Mouse (Mus musculus) intestine, embryonic 16.5 days (tissue): ENCODE results near the gene Map2k7. TPM values are rescaled to one million over a fixed set of nuclear protein-coding genes. Genes with fewer than 3 reads are reported as not detected.

ENCODE experiments used
- ATAC-seq: fragments of 200-750 bp; cut with Nextera tagmentation; 2 replicates; pipeline ENCODE4 v1.8.0; 2017; ENCODE audit warnings: moderate TSS enrichment, moderate library complexity
- H3K27ac ChIP-seq: fragments of 300-500 bp; sonication (generic); 2 replicates; pipeline ENCODE4 v1.5.1; 2014; ENCODE audit warnings: mild to moderate bottlenecking, low read length
- H3K27me3 ChIP-seq: fragments of 300-500 bp; sonication (generic); replicated peaks from 2 replicates; pipeline ENCODE4 v1.6.1; 2014; ENCODE audit warnings: low read length, control low read depth, mixed read lengths; ENCODE audit not compliant: control insufficient read depth, insufficient read depth
- H3K36me3 ChIP-seq: fragments of 300-500 bp; sonication (generic); 2 replicates; pipeline ENCODE4 v1.6.1; 2014; ENCODE audit warnings: low read length, control low read depth; ENCODE audit not compliant: control insufficient read depth, insufficient read depth
- H3K4me1 ChIP-seq: fragments of 300-500 bp; sonication (generic); 2 replicates; pipeline ENCODE4 v1.6.1; 2014; ENCODE audit warnings: low read length, control low read depth, mixed read lengths; ENCODE audit not compliant: control insufficient read depth, insufficient read depth
- H3K4me2 ChIP-seq: fragments of 300-500 bp; sonication (generic); 2 replicates; pipeline ENCODE4 v1.6.1; 2014; ENCODE audit warnings: low read depth, low read length, control low read depth
- H3K4me3 ChIP-seq: fragments of 300-500 bp; sonication (generic); 2 replicates; pipeline ENCODE4 v1.5.1; 2014; ENCODE audit warnings: mild to moderate bottlenecking, low read length
- H3K9ac ChIP-seq: fragments of 300-500 bp; sonication (generic); 2 replicates; pipeline ENCODE4 v1.6.1; 2014; ENCODE audit warnings: low read depth, low read length
- H3K9me3 ChIP-seq: fragments of 300-500 bp; sonication (generic); 2 replicates; pipeline ENCODE4 v1.6.1; 2016; ENCODE audit warnings: low read length, control low read depth; ENCODE audit not compliant: control insufficient read depth
- WGBS: fragments of 180-500 bp; shearing (Covaris S2); extraction: QIAGEN DNeasy Blood & Tissue Kit; methylation state at CpG from one replicate; pipeline ENCODE4 v1.1.7; 2014; 5-methylcytosine and 5-hydroxymethylcytosine counted together
- polyA plus RNA-seq: library from polyadenylated mRNA; unstranded; fragments of >200 nt; fragmentation: Nextera tagmentation; extraction: Ambion mirVana; gene quantifications from 2 replicates; pipeline ENCODE4 v1.2.1, GENCODE M21; 2015

Map2k7 gene
- polyA plus RNA-seq, 1 experiment from 2014 or later, result 18.8 TPM

GRCm38 (mm10) chr8:4206182-4207015, 32.1 kb upstream of the Map2k7 start:
- H3K4me3 ChIP-seq, result peak overlapping the region; percentile 23

GRCm38 (mm10) chr8:4207016-4207350, 31.6 kb upstream of the Map2k7 start:
- ATAC-seq, result peak; percentile 64
- Histone ChIP-seq H3K4me3 (peak overlapping the region; percentile 23; the same call in 1 of the 2 replicates), H3K27me3 (peaks cover 7% of the 10 kb centered on the region), H3K9ac (peak overlapping the region; percentile 58), H3K27ac (peak overlapping the region; percentile 82), H3K4me1 (peaks cover 28% of the 10 kb centered on the region), H3K36me3 (no peaks in the 10 kb centered on the region), H3K9me3 (peaks cover 3% of the 10 kb centered on the region; the same call in 1 of the 2 replicates), H3K4me2 (peak overlapping the region; percentile 45)
- WGBS, result 52% methylated on average over 2 of the region's 2 CpGs

More at GRCm38 (mm10) chr8:4206182-4207015, 32.1 kb upstream of the Map2k7 start:
- peaks cover 7% of the 10 kb centered on the region for H3K27me3 ChIP-seq
- H3K9me3 ChIP-seq, result peaks cover 3% of the 10 kb centered on the region; the same call in 1 of the 2 replicates
- peak overlapping the region; percentile 58 for H3K9ac ChIP-seq
- WGBS, result 23% methylated on average over 44 of the region's 44 CpGs
- H3K27ac ChIP-seq, result peak overlapping the region; percentile 82
- H3K4me1 ChIP-seq, result peaks cover 28% of the 10 kb centered on the region
- H3K4me2 ChIP-seq, result peak overlapping the region; percentile 45
- ATAC-seq, result peak; percentile 69
- no peaks in the 10 kb centered on the region for H3K36me3 ChIP-seq

DNA sequence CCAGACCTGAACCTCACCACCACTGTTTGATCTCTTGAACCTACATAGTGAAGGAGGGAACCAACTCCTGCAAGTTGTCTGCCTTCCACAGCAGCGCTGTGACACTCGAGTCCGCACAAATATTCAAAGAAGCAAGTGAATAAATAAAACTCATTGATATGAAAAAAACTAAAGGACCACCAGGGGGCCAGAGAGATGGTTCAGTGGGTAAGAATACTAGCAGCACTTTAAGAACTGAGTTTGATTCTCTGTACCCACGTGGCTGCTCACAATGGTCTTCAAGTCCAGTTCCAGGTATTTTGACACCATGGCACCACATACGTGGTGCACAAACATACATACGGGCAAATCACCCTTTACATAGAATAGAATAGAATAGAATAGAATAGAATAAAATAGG, 27.4 kb upstream of the Map2k7 start:
- H3K27me3 ChIP-seq, result peaks cover 5% of the 10 kb centered on the region; the same call in 1 of the 2 replicates
- peaks cover 3% of the 10 kb centered on the region; the same call in 1 of the 2 replicates for H3K9me3 ChIP-seq
- no peak for ATAC-seq
- no peak overlapping the region for H3K9ac ChIP-seq
- H3K27ac ChIP-seq, result no peak overlapping the region
- no peaks in the 10 kb centered on the region for H3K36me3 ChIP-seq
- H3K4me2 ChIP-seq, result no peak overlapping the region
- H3K4me1 ChIP-seq, result peaks cover 50% of the 10 kb centered on the region
- WGBS, result 79% methylated on average over 6 of the region's 6 CpGs
- H3K4me3 ChIP-seq, result no peak overlapping the region

- H3K4me1 ChIP-seq, result peaks cover 42% of the 10 kb centered on the region
- under 1% methylated on average over 25 of the region's 25 CpGs for WGBS
- peak; percentile 14 for ATAC-seq
- H3K9me3 ChIP-seq, result peaks cover 3% of the 10 kb centered on the region; the same call in 1 of the 2 replicates
- no peaks in the 10 kb centered on the region for H3K36me3 ChIP-seq
- H3K27me3 ChIP-seq, result peaks cover 10% of the 10 kb centered on the region; the same call in 1 of the 2 replicates
- peak overlapping the region; percentile 72 for H3K9ac ChIP-seq
- H3K4me2 ChIP-seq, result peak overlapping the region; percentile 98
- peak overlapping the region; percentile 58 for H3K4me3 ChIP-seq
- peak overlapping the region; percentile 83 for H3K27ac ChIP-seq
These were observed 25.7 kb upstream of the Map2k7 start for GRCm38 (mm10) chr8:4212809-4213209.

DNA sequence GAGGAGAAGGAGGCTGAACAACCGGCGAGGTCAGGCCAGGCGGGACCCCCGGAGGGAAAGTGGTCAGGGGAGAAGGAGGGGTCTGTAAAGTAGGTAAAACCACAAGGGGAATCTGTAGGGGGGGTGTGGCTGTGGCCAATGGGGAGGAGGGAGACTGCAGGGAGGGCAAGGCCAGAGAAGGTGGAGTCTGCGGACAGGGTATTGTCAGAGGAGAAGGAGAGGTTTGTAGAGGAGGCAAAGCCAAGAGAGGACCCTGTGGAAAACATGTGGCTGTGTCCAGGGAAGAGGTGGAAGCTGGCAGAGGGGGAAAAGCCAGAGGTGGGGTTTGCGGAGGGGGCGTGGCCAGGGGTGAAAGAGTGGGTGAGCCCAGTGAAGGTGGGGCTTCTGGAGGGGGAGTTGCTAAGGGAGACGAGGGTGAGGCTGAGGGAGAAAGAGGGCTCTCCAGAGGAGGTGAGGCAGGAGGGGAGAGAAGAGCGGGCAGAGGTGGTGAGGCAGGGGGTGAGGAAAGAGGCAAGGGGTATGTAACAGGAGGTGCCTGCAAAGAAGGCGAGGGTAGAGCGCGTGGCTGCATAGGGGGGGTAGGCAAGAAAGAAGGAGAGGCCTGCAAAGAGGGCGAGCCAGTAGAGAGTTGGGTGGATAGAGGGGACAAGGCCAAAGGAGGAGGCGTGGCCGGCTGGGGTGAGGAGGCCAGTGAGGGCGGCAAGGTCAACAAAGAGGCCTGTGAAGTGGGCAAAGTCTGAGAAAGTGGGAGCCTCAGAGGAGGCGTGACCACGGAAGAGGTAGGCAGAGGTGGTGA, 25.1 kb upstream of the Map2k7 start:
- H3K4me3 ChIP-seq, result peak overlapping the region; percentile 58
- peak overlapping the region; percentile 83 for H3K27ac ChIP-seq
- H3K9me3 ChIP-seq, result peaks cover 3% of the 10 kb centered on the region; the same call in 1 of the 2 replicates
- peaks cover 11% of the 10 kb centered on the region; the same call in 1 of the 2 replicates for H3K27me3 ChIP-seq
- H3K4me2 ChIP-seq, result peak overlapping the region; percentile 98
- 5% methylated on average over 18 of the region's 18 CpGs for WGBS
- peaks cover 42% of the 10 kb centered on the region for H3K4me1 ChIP-seq
- ATAC-seq, result peak; percentile 74
- H3K9ac ChIP-seq, result peak overlapping the region; percentile 72
- H3K36me3 ChIP-seq, result no peaks in the 10 kb centered on the region

GRCm38 (mm10) chr8:4214006-4214980, 24.2 kb upstream of the Map2k7 start:
- peak overlapping the region; percentile 72 for H3K9ac ChIP-seq
- peak overlapping the region; percentile 98 for H3K4me2 ChIP-seq
- peak overlapping the region; percentile 58 for H3K4me3 ChIP-seq
- H3K9me3 ChIP-seq, result peaks cover 2% of the 10 kb centered on the region; the same call in 1 of the 2 replicates
- H3K36me3 ChIP-seq, result no peaks in the 10 kb centered on the region
- peak overlapping the region; percentile 83 for H3K27ac ChIP-seq
- peaks cover 11% of the 10 kb centered on the region; the same call in 1 of the 2 replicates for H3K27me3 ChIP-seq
- H3K4me1 ChIP-seq, result peaks cover 42% of the 10 kb centered on the region
- peak; percentile 81 for ATAC-seq
- 8% methylated on average over 33 of the region's 33 CpGs for WGBS

DNA sequence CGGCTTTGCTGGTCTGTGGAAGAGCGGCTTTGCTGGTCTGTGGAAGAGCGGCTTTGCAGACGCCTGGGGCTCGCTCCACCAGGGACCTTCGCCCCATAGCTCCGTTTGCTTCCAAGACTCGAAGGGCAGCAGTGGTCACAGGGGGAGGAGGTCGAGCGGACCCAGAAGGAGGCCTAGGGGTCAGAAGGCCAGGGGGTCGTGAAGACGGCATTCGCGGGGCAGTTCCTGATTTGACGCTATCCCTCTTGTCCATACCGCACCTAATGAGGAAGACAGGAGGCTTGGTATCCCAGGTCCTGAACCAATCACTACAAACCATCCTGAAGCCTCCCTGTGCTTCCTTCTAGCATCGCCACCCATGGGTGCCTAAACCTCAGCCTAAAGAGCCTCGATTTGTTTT, 22.2 kb upstream of the Map2k7 start:
- Histone ChIP-seq H3K36me3 (no peaks in the 10 kb centered on the region), H3K4me2 (peak overlapping the region; percentile 96), H3K4me1 (peaks cover 36% of the 10 kb centered on the region), H3K4me3 (peak overlapping the region; percentile 57), H3K27ac (no peak overlapping the region), H3K9ac (peak overlapping the region; percentile 71), H3K9me3 (no peaks in the 10 kb centered on the region; the same call in 1 of the 2 replicates), H3K27me3 (peaks cover 11% of the 10 kb centered on the region; the same call in 1 of the 2 replicates)
- ATAC-seq, result no peak
- WGBS, result 9% methylated on average over 18 of the region's 18 CpGs

- Histone ChIP-seq H3K9ac (peak within 1 kb of the TSS; percentile 71), H3K27me3 (peaks cover 11% of the 10 kb centered on the region; the same call in 1 of the 2 replicates), H3K4me2 (peak within 1 kb of the TSS; percentile 96), H3K9me3 (no peaks in the 10 kb centered on the region; the same call in 1 of the 2 replicates), H3K36me3 (no peaks in the 10 kb centered on the region), H3K4me3 (peak within 1 kb of the TSS; percentile 57), H3K4me1 (peaks cover 36% of the 10 kb centered on the region), H3K27ac (no peak within 1 kb of the TSS)
- ATAC-seq, result no peak; the same call in 1 of the 2 replicates
- under 1% methylated on average over 44 of the region's 44 CpGs for WGBS
These were observed 21.5 kb upstream of the Map2k7 start, which contains the start of gene Prr36 for GRCm38 (mm10) chr8:4216791-4217621. Gene Prr36 (minus strand): TSS chr8:4217459.
